Mouse (Mus musculus): ENCODE measurements around the gene 4930480E11Rik.
"Not testable (repeated sequence)": the region's sequence is repeated elsewhere in the genome, so short reads cannot be mapped to it uniquely, and the experiment has no call there.

The 4930480E11Rik gene

GRCm38 (mm10) chrX:78369343-78369742, at the start of gene 4930480E11Rik:
Gene 4930480E11Rik (plus strand): TSS chrX:78369643.
- DNase-seq (ENCODE audit: inconsistent ontology term): no peak

DNA sequence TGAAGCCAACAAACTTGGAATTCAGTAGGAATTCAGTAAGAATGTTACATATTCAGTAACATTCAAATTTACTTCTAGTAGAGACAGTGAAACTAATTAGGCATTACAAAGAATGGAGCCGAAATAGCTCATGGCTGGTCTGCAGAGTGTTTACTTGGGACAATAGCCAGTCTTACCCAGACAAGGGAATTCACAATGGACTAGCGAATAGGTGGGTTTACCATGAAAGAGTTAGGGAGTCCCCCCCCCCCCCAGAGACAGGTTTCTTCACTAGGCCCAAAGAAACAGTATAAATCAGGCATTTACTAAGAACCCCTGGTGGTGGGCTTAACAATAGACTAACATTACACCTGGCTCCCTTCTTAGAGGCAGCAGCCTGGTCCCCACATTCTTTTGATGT, 33.9 kb downstream of the 4930480E11Rik start:
- DNase-seq (ENCODE audit: inconsistent ontology term): not testable (repeated sequence)

Measured in Muller cell, postnatal 12 days (primary cell).